Mouse (Mus musculus) myocyte (in vitro differentiated cells): Measurements from ENCODE around the gene Spg21.

Experiments used
- MAX ChIP-seq: IDR thresholded peaks from one replicate; pipeline ENCODE4 v1.6.1; 2011; ENCODE audit warnings: low read depth, mild to moderate bottlenecking, control low read depth
- MYOD1 ChIP-seq, 3 experiments: IDR thresholded peaks; one replicate each; pipeline ENCODE4 v1.6.1; 2011; ENCODE audit warnings: control low read depth in 2 of 3, low read depth in 2 of 3, mild to moderate bottlenecking in 2 of 3, moderate library complexity in 1 of 3; ENCODE audit not compliant: insufficient read length in 2 of 3, control insufficient read depth in 1 of 3
- POLR2A ChIP-seq: IDR thresholded peaks from one replicate; pipeline ENCODE4 v1.6.1; 2011; ENCODE audit warnings: low read depth, mild to moderate bottlenecking, control low read depth, moderate library complexity; ENCODE audit not compliant: insufficient read length
- SRF ChIP-seq: IDR thresholded peaks from one replicate; pipeline ENCODE4 v1.6.1; 2011; ENCODE audit warnings: low read depth; ENCODE audit not compliant: control insufficient read depth, insufficient read length
- USF1 ChIP-seq: IDR thresholded peaks from one replicate; pipeline ENCODE4 v1.6.1; 2011; ENCODE audit warnings: low read depth, mild to moderate bottlenecking, control low read depth, moderate library complexity

DNA sequence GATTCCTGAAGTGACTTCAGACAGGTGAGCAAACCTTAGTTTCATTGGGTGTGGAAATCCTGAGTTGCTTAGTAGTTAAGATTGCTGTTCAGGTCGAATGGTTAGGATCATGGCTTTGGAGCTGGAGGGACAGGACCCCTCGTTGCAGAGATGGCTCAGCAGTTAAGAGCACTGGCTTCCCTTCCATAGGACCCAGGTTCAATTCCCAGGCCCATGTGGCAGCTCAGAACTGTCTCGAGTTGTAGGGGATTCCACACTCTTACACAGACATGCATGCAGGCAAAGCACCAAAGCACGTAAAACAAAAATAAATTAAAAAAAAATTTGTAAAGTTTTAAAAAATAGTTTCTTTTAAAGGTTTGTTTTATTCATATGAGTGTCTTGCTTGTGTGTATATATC, 25.5 kb upstream of the Spg21 start:
- TF ChIP-seq POLR2A (no peak), SRF (no peak), USF1 (no peak), MYOD1 (IDR thresholded peaks at IDR 0.05; ENCODE audit: control insufficient read depth in 1 of 3, insufficient read length in 2 of 3, low read depth in 2 of 3) (no peak), MAX (no peak)
